Mouse (Mus musculus) olfactory bulb, adult 2 months (tissue): Measurements from ENCODE around the gene Wdhd1.

ENCODE experiments used
- CTCF ChIP-seq: fragments of 200-500 bp; IDR thresholded peaks from 2 replicates; pipeline ENCODE4 v1.5.1; 2012; ENCODE audit warnings: low read depth, mild to moderate bottlenecking, low read length, moderate library complexity; ENCODE audit not compliant: insufficient read depth
- POLR2A ChIP-seq: fragments of 200-500 bp; IDR thresholded peaks from 2 replicates; pipeline ENCODE4 v1.6.1; 2012; ENCODE audit warnings: mild to moderate bottlenecking, low read depth, low read length, moderate library complexity; ENCODE audit not compliant: insufficient read depth

- TF ChIP-seq CTCF (no peak), POLR2A (no peak)
These were observed 31.0 kb upstream of the Wdhd1 start for GRCm38 (mm10) chr14:47307669-47308068.
